Mouse (Mus musculus) layer of hippocampus, adult 8-10 months (tissue): ENCODE measurements around the gene AI481877. TPM values are rescaled to one million over a fixed set of nuclear protein-coding genes. Genes with fewer than 3 reads are reported as not detected.
A peak's percentile ranks its signal among the peaks of the same experiment; 100 is the strongest.

ENCODE experiments used
- DNase-seq, 2 experiments: peaks; one replicate each; pipeline ENCODE4 v3.0.0; 2022; ENCODE audit warnings: low spot score in 2 of 2
- total RNA-seq, 4 experiments: library from RNA; stranded (reverse); gene quantifications; 2 replicates each; pipeline ENCODE4 v1.2.4; 2022

AI481877 gene
- total RNA-seq, 4 experiments from 2014 or later, result not detected

DNA sequence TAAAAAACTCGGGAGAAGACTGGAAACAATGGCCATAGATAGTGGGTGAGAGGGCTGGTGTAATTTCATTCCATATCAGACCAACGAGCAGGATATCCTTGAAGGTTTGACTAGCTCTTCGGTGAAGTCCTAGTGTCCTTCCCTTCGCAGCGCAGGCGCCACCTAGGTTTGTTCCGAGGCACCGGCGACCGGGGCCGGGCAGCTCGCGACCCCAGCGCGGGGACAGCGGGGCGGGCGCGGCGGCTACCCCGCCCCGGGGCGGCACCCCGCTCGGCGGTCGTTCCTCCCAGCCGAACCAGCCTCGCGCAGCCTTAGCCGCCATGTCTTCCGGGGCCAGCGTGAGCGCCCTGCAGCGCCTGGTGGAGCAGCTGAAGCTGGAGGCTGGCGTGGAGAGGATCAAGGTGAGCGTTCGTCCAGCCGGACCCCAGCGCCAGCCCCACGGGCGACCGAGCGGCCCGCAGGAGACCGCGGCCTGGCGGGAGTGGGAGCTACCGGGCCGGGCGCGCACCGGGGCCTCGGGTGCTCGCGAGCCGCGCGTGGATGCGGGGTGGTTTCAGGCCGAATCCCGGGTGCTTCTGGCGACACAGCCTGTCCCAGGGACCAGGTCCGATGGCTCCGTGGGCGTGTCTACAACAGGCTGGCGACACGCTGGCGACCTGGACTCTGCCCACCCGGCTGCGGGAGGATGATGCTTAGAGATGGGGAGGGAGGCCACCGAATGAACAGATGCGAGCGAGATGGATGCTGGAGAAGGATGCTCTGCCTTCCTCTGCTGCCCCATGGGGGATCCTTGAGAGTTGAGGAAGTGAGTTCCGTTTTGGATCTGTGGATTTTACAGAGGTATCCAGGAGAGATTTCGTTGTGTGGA lies 103.6 kb downstream of the AI481877 start, which contains the start of gene Gng10:
Gng10 (plus strand) TSS at position 171 of the 868 bp plus-strand sequence.
- DNase-seq, result peak; percentile 33 to 45

DNA sequence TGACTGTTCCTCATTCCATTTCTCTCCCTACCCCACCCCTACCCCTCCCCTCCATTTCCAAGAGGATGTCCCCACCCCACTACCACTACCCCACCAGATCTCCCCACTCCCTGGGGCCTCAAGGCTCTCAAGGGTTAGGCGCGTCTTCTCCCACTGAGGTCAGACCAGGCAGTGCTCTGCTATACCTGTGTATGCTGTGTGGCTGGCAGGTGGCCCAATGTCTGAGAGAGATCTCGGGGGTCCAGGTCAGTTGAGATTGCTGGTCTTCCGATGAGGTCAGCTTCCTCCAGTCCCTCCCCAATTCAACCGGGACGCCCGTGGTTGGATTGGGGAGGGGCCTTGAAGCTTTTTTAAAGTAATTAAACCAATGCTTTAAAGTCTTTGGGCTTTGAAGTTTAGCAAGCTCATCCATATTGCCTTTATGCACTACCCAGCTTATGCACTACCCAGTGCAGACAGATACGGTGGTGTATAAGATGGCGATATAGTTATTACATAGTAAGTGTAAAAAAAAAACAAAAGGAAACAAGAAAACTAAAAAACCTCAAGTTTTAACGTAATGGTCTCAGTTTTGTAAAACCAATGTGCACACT lies 104.4 kb downstream of the AI481877 start:
- no peak for DNase-seq

DNA sequence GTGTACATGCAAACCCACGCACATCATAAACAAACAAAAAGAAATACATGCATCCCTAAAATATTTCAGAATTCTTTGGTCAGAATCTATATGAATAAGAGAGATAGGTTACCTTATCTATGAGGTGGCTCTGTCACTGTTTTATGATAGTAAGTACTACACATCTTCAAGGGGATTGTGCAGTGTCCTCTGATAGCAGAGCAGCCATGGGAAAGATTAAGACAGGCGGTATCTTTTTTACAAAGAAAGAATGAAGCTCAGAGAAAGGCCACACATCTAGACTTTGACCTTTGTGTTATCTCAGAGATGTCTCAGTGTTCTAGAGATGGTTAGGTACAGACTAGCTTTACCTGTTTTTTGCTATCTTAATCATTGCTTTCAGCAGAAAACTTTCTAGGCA lies 121.9 kb downstream of the AI481877 start:
- DNase-seq, result no peak

DNA sequence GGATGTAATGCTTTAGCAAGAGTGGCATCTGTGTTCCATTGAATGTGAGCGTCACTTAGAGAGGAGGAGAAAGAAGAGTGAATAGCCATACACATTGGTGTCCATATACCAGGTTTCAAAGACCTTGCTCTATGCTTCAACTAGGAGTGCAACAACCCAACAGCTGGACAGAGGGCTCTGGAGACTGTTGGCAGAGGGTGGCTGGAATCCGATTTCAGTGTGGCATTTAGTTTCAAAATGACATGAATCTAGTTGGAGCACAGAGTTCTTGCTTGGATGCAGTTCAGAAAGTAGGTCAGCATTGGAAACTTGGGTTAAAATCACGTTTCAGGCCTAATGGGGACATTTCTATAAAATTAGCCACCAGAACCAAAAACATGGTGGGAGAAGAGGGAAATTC lies 123.6 kb downstream of the AI481877 start:
- DNase-seq, result no peak

DNA sequence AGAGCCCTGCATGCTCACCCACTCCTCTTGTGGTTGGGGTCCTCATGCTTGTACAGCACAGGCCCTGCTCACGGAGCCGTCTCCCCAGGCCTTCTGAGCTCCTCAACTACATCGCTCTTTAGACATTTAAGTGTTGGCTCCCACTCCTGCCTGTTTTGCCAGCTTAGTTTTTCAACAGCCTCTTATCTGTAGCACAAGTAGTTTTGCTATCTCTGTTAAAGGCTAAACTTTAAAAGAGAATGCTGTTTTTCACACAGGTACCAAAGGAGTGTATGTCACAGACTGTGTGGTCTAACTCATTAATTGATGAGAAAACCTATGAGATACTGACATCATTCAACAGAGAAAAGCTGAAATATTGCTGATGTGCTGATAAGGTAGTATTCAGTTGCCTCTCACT lies 127.3 kb downstream of the AI481877 start:
- DNase-seq, result no peak

DNA sequence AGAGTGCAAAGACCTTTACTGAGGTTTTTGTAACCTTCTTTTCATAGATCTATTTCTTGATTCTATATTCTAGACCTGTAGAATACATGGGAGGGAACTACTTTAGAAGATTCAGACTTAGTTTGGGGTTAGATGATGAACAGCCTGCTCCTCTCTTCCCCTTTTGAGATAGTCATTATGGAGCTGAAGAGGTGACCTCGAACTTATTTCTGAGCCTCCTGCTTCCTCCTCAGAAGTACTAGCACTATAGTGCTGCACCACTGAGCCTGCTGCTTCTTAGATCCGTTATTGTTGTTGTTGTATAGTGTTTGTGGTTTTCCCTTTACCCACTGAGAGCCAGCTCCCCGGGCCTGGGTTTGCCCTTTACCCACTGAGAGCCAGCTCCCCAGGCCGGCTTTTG lies 129.1 kb downstream of the AI481877 start:
- no peak for DNase-seq

DNA sequence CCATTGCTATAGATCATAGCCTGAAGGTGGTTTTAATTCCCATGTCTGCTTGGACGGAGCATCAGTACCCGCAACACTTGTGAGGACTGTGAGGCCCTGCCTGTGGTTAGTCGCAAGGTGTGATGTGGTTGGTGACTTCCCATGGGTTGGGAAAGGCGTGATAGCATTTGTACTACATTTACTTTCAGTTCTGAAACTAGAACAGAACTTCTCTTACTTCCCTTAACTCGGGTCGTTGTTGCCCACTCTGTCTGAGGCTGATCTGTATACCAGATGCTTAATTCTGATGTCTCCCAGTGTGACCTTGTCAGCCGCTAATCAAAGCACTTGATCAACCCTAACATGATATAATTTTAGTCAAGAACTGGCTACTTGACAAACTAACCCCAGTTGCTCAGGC lies 129.6 kb downstream of the AI481877 start:
- DNase-seq, result no peak

DNA sequence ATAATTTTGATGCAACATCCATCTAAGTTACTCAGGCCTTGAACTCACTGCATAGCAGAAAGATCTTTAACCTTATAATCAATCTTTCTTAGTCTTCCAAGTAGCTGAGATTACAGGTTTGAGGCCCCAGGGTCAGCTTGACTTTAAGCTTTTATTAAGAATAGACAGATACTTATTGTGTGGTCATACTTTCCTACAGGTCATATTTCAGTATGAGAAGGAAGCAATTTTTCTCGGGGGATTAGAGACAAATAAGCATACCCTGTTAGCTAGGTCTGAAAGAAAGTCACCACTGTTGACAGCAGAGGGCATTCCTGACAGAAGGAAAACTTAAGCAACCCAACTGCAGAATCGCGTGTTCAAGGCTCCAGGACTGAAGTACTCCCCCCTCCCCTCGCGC lies 130.8 kb downstream of the AI481877 start:
- DNase-seq, result no peak

DNA sequence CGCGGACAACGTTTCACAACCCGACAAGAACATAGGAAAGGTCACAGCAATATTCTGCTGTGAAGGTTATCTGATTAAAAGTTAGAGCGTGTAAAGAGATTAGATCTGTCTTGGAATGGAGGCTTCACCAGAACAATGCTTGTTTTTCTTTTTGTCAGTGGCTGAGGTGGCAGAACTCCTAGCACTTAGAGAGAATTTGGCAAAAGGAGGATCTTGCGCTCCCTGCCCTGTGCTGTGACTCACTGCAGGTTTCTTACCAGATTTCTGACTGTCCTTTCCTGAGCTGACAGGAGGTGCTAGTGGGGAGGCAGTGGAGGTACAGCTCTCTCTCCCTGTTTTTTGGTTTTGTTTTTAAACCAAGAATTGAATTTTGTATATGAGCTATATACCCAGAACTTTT lies 131.8 kb downstream of the AI481877 start:
- DNase-seq, result no peak

DNA sequence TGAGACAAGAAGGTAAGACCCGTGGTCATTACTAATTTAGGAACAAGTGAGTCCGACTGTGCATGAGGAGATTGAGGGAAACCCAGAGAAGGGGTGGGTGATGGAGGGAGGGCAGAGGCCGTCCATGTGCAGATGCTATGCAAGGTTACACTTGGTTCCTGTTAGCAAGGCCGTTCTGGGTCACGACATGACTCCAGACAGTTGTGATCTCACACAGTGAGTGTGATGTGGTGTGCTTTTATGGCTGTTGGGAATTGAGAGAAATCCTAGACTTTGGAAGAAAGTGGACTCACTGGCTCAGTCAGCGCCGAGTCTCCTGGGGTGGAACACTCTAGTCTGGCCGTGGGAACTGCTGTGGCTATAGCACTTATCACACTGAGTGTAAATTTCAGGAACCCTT lies 132.6 kb downstream of the AI481877 start:
- no peak for DNase-seq

DNA sequence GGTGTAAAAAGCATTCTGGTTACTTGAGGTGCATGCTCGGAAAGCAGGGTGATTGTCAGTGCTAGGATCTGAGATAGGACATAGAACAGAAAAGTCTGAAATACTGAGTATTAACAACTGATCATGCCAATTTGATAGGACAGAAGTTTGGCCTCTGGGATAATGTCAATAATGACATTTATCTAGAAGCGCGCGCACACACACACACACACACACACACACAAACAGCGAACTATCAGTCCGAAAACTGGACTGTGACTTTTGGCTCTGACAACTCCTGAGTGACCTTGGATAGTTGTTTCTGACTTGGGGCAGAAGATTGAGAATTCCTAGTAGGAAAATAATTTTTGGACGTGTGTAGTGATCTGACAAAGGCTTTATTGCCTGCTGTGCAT lies 135.0 kb downstream of the AI481877 start:
- DNase-seq, result no peak

DNA sequence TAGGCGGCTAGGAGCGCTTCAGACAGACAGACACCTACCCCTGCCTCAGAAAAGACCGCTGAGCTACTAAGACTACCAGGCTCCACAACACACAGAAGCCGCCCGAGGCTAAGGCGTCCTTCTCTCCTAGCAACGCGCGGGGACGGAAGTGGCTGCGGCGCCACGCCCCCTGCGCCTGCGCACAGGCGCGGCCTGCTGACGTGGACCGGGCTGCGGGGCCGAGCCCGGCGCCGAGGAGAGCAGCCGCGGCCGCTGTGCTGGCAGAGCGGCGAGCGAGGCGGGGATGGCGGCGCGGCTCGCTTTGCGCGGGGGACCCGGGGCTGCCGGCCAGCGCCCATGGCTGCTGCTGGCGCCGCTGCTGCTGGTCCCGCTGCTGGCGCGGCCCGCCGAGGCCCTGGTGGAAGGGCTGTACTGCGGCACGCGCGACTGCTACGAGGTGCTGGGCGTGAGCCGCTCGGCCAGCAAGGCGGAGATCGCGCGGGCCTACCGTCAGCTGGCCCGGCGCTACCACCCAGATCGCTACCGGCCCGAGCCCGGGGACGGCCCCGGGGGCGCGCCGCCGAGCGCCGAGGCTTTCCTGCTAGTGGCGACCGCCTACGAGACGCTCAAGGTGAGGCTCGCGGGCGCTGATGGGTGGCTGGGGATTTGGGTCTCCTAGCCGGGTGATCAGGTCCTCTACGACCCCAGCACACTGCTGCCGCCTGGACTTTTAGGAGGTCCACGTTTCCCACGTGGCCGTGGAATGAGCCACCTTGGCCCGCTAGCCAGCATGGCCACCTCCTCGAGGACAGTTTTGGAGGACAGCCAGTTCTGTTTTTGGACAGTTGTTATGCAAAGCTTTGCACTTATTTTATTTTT lies 135.6 kb downstream of the AI481877 start, which contains the start of gene Gm20503:
Gm20503 (plus strand) TSS at position 263 of the 858 bp plus-strand sequence.
- DNase-seq, result peak; percentile 72 to 87

DNA sequence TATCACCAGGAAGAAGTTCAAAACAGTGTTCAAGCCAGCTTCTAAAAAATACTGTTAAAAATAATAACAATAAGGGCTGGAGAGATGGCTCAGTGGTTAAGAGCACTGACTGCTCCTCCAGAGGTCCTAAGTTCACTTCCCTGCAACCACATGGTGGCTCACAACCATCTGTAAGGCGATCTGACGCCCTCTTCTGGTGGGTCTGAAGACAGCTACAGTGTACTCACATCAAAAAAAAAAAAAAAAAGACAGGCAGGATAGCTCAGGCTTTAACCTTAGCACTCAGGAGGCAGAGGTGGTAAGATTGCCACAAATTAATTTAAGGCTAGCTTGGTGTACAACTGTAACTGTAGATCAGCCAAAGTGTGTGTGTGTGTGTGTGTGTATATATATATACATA lies 138.2 kb downstream of the AI481877 start:
- no peak for DNase-seq

DNA sequence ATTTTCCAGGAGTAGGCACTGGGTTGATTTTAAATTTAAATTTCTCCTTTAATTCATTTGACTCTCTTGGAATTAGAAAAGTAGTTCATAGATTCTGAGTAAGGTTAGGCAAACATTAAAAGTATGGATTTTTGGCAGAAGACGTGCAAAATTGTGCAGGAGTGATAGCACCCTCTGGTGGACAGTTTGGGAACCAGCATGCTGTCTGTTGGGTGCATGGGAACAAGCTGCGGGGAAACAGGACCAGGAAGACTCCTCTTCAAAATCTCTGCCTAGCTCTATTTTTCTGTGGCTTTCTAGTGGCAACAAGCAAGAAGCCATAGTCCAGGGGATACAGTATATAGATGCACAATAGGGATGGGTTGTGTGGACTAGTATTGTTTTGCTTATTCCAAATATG lies 139.1 kb downstream of the AI481877 start:
- peak; percentile 64 to 84 for DNase-seq

DNA sequence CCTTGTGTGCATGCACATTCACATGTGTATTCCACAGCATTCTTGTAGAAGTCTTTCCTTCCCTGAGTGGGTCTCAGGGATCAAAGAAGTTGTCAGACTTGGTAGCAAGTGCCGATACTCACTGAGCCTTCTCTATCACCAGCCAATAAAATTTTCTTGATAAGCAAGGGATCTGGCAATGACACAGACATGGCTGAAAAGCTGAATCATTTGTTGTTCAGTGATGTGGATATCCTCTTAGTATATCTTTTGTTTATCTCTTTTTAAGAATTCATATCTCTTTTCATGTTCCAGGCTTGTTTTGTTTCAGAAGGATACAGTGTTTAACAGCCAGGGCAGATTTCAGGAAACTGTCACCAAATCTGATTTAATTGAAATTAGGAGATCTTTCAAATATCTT lies 140.1 kb downstream of the AI481877 start:
- no peak for DNase-seq

DNA sequence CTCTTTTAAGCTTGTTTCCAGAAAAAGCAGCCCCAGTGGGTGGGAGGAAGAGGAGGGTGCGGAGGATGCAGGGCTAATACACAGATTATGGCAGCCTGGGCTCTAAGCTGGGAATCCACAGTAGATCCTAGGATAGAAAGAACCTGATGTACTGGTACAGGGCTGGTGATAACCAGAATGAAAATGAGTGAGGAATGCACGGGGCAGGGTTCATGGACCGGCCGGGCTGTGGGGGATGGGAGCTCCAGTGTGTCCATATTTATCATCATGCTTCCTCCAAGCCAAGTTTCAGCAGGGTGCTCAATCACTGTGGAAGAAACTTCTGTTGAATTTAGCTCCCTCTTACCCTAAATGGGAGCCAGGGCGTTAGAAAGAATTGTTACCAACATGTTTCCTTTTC lies 141.7 kb downstream of the AI481877 start:
- DNase-seq, result no peak

DNA sequence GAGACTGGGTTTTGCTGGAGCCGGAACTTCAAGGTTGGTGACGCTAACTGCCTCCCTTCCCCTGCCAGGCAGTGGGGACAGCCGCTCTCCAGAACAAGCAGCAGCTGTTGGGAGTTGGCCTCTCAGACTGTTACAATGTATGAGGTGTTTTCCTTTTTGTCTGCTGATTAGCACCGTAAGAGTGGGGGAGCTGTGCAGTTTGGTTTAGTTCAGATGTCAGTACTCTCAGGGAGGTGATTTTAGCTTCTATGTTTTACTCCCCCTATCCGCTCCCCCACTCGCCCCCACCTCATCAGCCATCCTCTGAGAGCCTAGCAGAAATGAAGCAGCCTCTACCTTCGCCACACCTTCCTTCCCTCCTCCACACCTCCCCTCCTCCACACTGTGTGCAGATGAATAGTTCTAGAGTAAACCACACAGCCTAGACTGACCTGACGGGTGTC lies 143.5 kb downstream of the AI481877 start:
- no peak for DNase-seq

DNA sequence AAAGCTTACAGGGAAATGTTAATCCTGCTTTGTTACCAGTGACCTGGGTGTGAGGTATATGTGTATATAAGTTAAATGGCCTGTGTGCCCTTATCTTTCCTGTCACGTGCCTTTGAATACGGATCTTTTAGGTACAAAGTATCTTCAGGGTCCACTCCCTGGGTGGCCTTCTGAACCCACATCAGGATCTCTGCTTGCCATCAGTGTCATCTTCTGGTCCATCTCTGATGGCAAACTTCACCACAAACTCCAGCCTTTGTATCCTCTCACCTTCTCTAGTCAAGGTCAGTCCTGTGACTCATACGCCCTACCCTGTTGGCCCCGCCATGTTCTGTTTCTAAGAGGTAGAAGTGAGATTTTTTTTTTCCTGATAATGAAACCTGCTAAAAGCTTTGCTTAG lies 144.0 kb downstream of the AI481877 start, which contains the start of gene Dnajc25:
Dnajc25 (plus strand) TSS at position 301 of the 400 bp plus-strand sequence.
- no peak for DNase-seq
